13 mouse cellular contexts compared by ENCODE assay signal in genomic region chr7:110807460-110808030, GRCm38 (mm10).
"Had no signal": no experiment of that assay in that cellular context is flagged by ENCODE, and none has a peak within 500 bp of the region (broad histone marks: within the 10 kb centered on the region; RNA-seq: fewer than 3 reads in every experiment).

No protein-coding gene starts in this region.

- H3K9ac ChIP-seq: limb, embryonic 12.5 days; liver, embryonic 14.5 days; neural tube, embryonic 12.5 days had no signal

- H3K4me3 ChIP-seq: limb, embryonic 12.5 days; neural tube, embryonic 12.5 days had no signal

- H3K27ac ChIP-seq: limb, embryonic 12.5 days; liver, embryonic 14.5 days; neural tube, embryonic 12.5 days had no signal

- H3K4me1 ChIP-seq: neural tube, embryonic 12.5 days had no signal

- H3K9me3 ChIP-seq: limb, embryonic 12.5 days; neural tube, embryonic 12.5 days had no signal

- H3K36me3 ChIP-seq: neural tube, embryonic 12.5 days had no signal

- DNase-seq: kidney, adult 11 months; kidney, adult 9 months; kidney, postnatal 25 days; layer of hippocampus, adult 9-11 months; layer of hippocampus, postnatal 36 days; midbrain, embryonic 14.5 days; retina, postnatal 1 day; right cerebral cortex, postnatal 4 days; spleen, adult 18-20 months; thymus, postnatal 36 days had no signal

- H3K27me3 ChIP-seq: limb, embryonic 12.5 days; neural tube, embryonic 12.5 days had no signal

- H3K4me2 ChIP-seq: limb, embryonic 12.5 days; neural tube, embryonic 12.5 days had no signal
